Comparison of ENCODE assay signal across 21 mouse cellular contexts in genomic region chr14:28887373-28887772, GRCm38 (mm10).
"Had no signal": no experiment of that assay in that cellular context is flagged by ENCODE, and none has a peak within 500 bp of the region (broad histone marks: within the 10 kb centered on the region; RNA-seq: fewer than 3 reads in every experiment).

No protein-coding gene starts in this region.

- H3K36me3 ChIP-seq: liver, embryonic 13.5 days; neural tube, embryonic 12.5 days; neural tube, embryonic 15.5 days had no signal

- ATAC-seq: intestine, postnatal 0 days had no signal

- H3K9ac ChIP-seq: liver, embryonic 13.5 days; neural tube, embryonic 12.5 days; neural tube, embryonic 15.5 days had no signal

- DNase-seq: kidney, adult 2 months; kidney, postnatal 25 days; layer of hippocampus, adult 9-11 months; left cerebral cortex, postnatal 4 days; liver, embryonic 13.5 days; lung, adult 2 months; lung, postnatal 14 days; lung, postnatal 4 days; midbrain, embryonic 14.5 days; retina, postnatal 1 day; right cerebral cortex, postnatal 25 days; spleen, adult 18-20 months; thymus, adult 2 months; thymus, postnatal 14 days had no signal

- H3K4me3 ChIP-seq: layer of hippocampus, adult 2 months; liver, embryonic 13.5 days; neural tube, embryonic 12.5 days; neural tube, embryonic 15.5 days had no signal

- H3K4me1 ChIP-seq: liver, embryonic 13.5 days; neural tube, embryonic 12.5 days; neural tube, embryonic 15.5 days had no signal

- H3K27ac ChIP-seq: kidney, postnatal 0 days; layer of hippocampus, adult 2 months; liver, embryonic 13.5 days; neural tube, embryonic 12.5 days; neural tube, embryonic 15.5 days; stomach, postnatal 0 days had no signal

- H3K9me3 ChIP-seq: liver, embryonic 13.5 days; neural tube, embryonic 12.5 days; neural tube, embryonic 15.5 days had no signal

- H3K4me2 ChIP-seq: liver, embryonic 13.5 days; midbrain, embryonic 11.5 days; neural tube, embryonic 12.5 days; neural tube, embryonic 15.5 days had no signal

- H3K27me3 ChIP-seq: liver, embryonic 13.5 days; neural tube, embryonic 12.5 days; neural tube, embryonic 15.5 days had no signal
